Mouse (Mus musculus): ENCODE measurements at regions not wholly inside any gene's neighbourhood (a gene's known extent, or its start where the extent isn't known, plus 50 kb on each side); places are given as distances from the start of the nearest gene placed in this dataset.

GRCm38 (mm10) chr1:81516575-81517210 is 439.9 kb downstream of the Nyap2 start:
- DNase-seq (ENCODE audit: low read depth, low spot score): peak; percentile 6

GRCm38 (mm10) chr1:81520420-81521273 is 443.9 kb downstream of the Nyap2 start:
- no peak for DNase-seq (ENCODE audit: low read depth, low spot score)

GRCm38 (mm10) chr1:81522929-81523328 is 446.2 kb downstream of the Nyap2 start:
- no peak for DNase-seq (ENCODE audit: low read depth, low spot score)

- no peak for DNase-seq (ENCODE audit: low read depth, low spot score)
Measured at GRCm38 (mm10) chr1:81525821-81526220, 449.1 kb downstream of the Nyap2 start.

- DNase-seq (ENCODE audit: low read depth, low spot score): no peak
Measured at GRCm38 (mm10) chr1:81537836-81538235, 461.1 kb downstream of the Nyap2 start.

- no peak for DNase-seq (ENCODE audit: low read depth, low spot score)
Measured at GRCm38 (mm10) chr1:81539591-81540311, 463.0 kb downstream of the Nyap2 start.

- peak; percentile 44 for DNase-seq (ENCODE audit: low read depth, low spot score)
Measured at GRCm38 (mm10) chr1:81548906-81549305, 472.2 kb downstream of the Nyap2 start.

- DNase-seq (ENCODE audit: low read depth, low spot score): no peak
Measured at GRCm38 (mm10) chr1:81549706-81550105, 473.0 kb downstream of the Nyap2 start.

- no peak for DNase-seq (ENCODE audit: low read depth, low spot score)
Measured at GRCm38 (mm10) chr1:81552731-81553130, 476.0 kb downstream of the Nyap2 start.

GRCm38 (mm10) chr1:81576965-81577664 is 500.4 kb downstream of the Nyap2 start:
- DNase-seq (ENCODE audit: low read depth, low spot score): no peak

GRCm38 (mm10) chr1:81577665-81578201 is 501.0 kb downstream of the Nyap2 start:
- DNase-seq (ENCODE audit: low read depth, low spot score): peak; percentile 21

GRCm38 (mm10) chr1:81581208-81581607 is 504.5 kb downstream of the Nyap2 start:
- no peak for DNase-seq (ENCODE audit: low read depth, low spot score)

- DNase-seq (ENCODE audit: low read depth, low spot score): no peak
Measured at GRCm38 (mm10) chr1:81587780-81588307, 511.1 kb downstream of the Nyap2 start.

- peak; percentile 32 for DNase-seq (ENCODE audit: low read depth, low spot score)
Measured at GRCm38 (mm10) chr1:81591623-81592022, 514.9 kb downstream of the Nyap2 start.

- peak; percentile 33 for DNase-seq (ENCODE audit: low read depth, low spot score)
Measured at GRCm38 (mm10) chr1:81593280-81594182, 516.8 kb downstream of the Nyap2 start.

- DNase-seq (ENCODE audit: low read depth, low spot score): no peak
Measured at GRCm38 (mm10) chr1:81594183-81594515, 517.4 kb downstream of the Nyap2 start.

GRCm38 (mm10) chr1:81594606-81595005 is 517.9 kb downstream of the Nyap2 start:
- no peak for DNase-seq (ENCODE audit: low read depth, low spot score)

- no peak for DNase-seq (ENCODE audit: low read depth, low spot score)
Measured at GRCm38 (mm10) chr1:81608772-81609171, 532.0 kb downstream of the Nyap2 start.

- no peak for DNase-seq (ENCODE audit: low read depth, low spot score)
Measured at GRCm38 (mm10) chr1:81618880-81619279, 542.1 kb downstream of the Nyap2 start.

GRCm38 (mm10) chr1:81624141-81624540 is 547.4 kb downstream of the Nyap2 start:
- DNase-seq (ENCODE audit: low read depth, low spot score): no peak
